Mouse (Mus musculus): ENCODE results near the gene Bbs5.
A peak's percentile ranks its signal among the peaks of the same experiment; 100 is the strongest.
"Not testable (repeated sequence)": the region's sequence is repeated elsewhere in the genome, so short reads cannot be mapped to it uniquely, and the experiment has no call there.

Gene Bbs5

DNA sequence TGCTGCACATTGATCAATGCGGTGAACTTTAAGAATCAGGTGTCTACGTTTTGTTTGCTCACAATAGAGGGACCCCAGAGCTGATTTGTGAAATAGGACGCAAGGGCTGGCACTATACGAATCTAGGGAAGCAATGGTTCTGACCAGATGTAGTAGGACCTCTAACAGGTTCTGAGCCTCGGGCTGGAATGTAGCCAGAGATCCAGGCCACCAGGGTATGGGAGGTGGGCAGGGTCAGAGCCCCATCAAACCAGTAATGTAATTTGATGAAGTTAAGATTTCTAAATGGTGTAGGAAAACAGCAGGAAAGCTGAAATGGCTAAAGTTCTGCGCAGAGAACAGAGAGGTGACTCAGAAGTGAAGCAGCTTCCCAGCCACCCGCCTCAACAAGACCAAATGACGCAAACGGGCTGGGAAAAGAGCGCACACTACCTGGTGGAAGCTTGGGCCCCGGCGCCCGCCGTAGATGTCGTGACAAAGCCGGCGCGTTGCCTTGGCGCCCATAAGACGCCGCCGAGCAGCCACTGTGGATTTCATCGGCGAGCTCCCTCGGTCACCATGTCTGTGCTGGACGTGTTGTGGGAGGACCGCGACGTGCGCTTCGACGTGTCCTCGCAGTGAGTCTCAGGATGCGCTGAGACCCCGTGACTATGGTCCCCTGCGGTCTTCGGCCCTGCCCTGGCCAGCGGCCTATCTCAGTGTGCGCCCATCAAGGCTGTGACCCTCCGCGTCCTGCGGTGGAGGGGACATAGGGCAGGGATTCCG is at the start of gene Bbs5:
TSS of gene Bbs5 (plus strand) at position 446 of the 765 bp plus-strand sequence.
- peak; percentile 82 for DNase-seq (ENCODE audit: low spot score)

DNA sequence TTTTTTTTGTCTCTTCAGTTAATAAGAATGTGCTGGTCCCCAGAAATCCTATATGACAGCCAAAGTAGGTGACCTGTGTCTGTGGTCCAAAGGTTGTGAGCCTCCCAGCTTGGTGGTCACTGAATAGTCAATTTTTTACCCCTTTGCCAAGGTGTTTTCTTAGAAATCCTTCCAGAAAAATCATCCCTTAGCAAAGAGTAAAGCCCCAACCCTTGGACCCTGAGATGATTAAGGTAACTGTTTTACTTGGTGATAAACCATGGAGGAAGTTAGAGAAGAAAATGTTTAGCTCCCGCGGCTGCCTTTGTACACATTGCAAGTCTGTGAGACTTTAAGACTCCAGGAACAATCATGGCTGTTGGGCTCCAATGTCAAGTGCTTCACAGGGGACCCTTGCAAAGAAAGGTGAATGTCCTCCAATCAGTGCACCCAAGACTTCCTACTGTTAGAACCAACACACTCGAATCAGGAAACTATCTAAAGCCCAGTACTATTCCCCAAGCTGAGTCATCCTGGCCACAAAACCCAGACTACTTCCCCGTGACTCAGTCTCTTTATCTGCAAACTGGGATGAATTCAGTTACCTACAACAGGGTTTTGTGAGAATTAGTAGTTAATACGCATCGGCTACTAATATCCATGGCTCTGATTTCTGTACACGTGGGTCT is 43.1 kb upstream of the Bbs5 start:
- DNase-seq (ENCODE audit: low spot score), result no peak

DNA sequence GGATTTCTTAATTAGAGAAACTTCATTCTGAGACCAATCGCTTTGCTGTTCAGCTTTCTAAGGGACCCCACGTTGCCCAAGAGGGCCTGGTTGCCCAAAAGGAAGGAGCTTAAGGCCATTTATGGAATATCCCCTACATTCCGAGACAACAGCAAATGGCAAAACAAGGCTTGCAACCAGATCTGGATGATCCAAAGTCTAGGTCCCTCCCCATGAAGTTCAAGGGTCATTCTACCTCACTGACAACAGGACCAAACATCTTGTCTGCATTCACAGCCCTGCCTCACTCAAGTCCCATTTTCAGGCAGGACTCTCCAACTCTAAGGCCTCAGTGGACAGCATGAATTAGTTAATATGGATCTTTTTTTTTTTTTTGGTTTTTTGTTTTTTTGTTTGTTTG is 40.4 kb upstream of the Bbs5 start:
- DNase-seq (ENCODE audit: low spot score), result no peak

DNA sequence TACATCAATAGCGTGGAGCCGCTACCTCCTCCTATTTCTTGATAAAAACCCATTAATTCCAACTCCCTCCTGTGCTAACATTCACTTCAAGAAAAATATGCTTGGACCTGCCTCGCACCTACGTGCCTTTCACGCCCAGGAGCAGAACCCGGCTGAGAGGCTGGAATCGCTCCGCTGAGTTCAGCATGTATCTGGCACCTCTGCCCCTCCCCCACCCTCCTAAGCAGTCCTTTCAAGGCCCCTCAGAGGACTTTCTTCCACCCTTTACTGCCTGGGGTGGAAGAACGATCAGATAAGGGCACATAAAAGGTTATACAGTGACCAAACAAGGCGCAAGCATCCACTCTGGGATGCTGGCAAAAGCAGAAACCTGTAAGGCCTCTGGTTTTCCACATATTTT is 34.7 kb upstream of the Bbs5 start:
- DNase-seq (ENCODE audit: low spot score), result no peak

DNA sequence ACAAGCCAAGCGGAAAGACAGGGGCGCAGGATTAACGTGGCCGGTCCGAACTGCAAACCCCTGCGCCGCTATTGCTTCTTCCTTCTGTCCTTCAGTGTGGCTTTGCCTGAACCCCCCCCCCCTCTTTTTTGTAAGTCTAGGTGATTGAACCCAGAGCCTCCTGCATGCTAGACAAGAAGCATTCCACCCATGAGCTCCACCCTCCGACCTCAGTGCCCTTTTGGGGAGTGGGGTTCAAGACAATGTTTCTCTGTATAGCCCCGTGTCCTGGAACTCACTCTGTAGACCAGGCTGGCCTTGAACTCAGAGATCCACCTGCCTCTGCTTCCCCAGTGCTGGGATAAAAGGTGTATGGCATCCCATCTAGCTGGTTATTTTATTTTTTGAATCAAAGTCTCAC is 34.3 kb upstream of the Bbs5 start:
- DNase-seq (ENCODE audit: low spot score), result no peak

DNA sequence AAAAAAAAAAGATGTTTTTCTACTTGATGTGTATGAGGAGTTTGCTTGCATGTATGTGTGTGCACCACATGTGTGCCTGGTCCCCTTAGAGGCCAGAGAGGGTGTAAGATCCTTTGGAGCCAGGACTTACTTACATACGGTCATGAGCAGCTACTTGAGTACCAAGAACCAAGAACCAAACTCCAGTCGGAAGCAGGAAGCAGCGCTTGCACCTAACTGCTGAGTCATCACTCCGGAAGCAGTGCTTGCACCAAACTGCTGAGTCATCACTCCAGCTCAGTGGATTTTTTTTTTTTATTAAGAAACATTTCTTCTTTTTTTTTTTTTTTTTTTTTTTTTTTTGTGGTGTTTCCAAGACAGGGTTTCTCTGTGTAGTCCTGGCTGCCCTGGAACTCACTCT is 33.7 kb upstream of the Bbs5 start:
- no peak for DNase-seq (ENCODE audit: low spot score)

DNA sequence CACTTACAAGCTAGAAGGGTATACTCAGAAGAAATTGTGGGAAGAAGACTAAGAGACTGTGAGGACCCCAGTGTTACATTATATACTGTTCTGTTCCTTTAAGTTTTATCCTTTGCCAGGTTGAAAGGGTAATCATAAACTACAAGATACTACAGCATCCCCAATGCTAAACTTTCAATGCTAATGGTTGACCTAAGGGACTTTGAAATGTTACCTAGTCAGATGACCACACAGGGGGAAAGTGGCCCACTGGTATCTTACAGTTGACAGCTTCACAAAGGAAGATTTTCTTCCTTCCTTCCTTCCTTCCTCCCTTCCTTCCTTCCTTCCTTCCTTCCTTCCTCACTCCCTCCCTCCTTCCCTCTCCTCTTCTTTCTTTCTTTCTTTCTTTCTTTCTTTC is 28.6 kb upstream of the Bbs5 start:
- no peak for DNase-seq (ENCODE audit: low spot score)

DNA sequence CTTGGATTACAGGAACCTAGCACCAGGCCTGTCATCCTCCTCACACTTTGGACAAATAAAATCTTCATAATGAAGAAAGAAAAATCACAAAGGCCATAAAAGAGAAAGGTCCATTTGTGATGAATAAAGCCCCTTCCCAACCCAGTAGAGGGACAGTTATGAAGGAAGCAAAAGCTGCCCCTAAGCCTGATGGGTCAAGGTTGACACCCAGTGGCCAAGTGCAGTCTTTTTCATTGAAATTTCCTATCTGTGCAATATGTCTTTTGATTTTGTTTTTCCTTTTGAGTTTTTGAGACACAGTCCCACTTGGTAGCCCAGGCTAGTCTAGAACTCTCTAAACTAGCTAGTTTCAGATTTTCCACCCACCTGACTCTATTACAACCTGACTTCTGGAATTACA is 27.7 kb upstream of the Bbs5 start:
- DNase-seq (ENCODE audit: low spot score), result no peak

DNA sequence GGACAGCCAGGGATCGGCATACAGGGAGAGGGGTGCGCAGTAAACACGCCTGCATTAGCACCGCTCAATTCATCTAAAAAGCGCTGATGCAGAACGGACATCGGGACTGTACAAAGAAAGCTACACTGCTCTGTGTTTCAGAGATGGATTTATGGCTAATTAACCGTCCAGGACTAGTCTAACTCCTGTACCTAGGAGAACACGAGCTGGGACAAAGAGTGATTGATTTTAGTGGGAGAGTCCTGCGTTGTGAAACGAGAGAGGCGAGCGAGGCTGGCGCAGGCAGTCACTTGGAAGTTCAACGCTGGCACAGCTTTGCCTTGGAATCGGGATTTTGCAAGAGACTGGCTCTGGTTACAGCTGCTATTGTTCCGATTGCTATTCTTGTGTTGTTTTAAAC is 17.8 kb upstream of the Bbs5 start:
- DNase-seq (ENCODE audit: low spot score), result no peak

DNA sequence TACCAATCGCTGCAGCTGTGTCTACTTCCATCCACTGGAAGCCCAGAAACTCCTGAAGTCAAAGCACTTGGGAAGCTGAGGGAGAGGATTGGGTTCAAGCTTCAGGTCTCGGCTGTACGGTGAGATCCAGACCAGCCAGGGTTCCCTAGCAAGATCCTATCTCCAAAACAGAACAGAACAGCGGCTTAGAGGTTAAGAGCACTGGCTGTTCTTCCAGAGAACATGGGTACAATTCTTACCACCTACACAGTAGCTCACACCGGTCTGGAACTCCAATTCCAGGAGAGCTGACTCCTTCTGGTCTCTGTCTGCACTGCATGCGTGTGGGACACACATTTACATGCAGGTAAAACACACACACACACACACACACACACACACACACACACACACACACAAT is 17.1 kb upstream of the Bbs5 start:
- no peak for DNase-seq (ENCODE audit: low spot score)

DNA sequence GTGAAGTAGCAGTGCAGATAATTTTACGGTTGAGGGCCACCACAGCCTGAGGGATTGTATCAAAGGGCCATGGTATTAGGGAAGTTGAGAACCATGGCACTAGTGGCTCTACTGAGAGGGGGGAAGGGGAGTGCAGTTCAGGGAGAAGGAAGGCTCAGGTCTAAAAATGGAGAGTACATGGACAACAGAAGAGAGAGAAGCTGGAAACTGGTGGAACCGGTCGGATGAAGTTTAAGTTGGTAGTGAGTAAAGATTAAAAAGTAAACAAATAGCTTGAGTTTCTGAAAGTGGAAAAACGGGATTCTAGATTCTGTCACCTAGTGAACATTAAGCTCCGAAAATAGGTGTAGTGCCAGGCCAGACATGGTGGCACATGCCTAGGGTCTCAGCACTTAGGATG is 16.2 kb upstream of the Bbs5 start:
- no peak for DNase-seq (ENCODE audit: low spot score)

DNA sequence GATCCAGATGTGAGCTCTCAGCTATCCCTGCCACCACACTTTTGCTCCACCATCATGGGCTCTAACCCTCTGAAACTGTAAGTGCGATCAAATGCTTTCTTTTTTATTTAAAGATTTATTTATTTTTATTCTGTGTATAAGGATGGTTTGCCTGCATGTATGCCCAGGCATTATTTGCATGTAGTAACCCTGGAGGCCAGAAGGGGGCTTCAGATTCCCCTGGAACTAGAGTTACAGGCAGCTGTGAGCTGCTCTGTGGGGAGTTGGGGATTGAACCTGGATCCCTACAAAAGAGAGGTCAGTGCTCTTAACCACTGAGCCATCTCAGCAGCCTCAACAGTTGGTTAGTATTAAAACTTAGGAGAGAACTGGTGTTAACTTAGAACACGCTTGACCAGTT is 15.5 kb upstream of the Bbs5 start:
- no peak for DNase-seq (ENCODE audit: low spot score)

DNA sequence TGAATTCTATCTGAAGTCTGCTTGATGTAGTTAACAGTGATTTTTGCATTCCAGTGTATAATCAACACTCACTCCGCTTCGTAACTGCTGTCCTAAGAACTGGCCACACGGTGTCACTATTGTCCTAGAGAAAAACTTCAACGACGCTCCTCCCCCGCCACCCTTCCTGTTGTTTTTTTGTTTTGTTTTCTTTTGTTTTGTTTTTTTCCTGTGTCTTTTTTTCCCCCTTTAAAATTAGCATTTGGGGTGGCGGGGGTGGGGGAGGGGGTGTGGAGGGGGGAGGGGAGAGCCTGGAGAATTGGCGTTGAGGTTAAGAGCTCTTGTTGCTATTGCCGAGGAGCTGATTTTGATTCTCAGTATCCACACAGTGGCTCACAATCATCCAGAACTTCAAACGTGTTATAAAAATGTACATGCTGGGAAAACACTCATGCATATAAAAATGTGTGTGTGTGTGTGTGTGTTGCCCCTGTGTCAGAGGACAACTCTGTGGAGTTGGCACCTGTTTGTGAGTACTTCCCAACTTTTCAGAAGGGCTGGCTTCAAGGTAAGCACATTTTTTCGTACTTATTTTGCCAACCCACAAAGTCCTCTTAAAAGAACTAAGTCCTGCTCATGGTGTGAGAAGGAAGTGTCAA is 11.8 kb upstream of the Bbs5 start:
- no peak for DNase-seq (ENCODE audit: low spot score)

DNA sequence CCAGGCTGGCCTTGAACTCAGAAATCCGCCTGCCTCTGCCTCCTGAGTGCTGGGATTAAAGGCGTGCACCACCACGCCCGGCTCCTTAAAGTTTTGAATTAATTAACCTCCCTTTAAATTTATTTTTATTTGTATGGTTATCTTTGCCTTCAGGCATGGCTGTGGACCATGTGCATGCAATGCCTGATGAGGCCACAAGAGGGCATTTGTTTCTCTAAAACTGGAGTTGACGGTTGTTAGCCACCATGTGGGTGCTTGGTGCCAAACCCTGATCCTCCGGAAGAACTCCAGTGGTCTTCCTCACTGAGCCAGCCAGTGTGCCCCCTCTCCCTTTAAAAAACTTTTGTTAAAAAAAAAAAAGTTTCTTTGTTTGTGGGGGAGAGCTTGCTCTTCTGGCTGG is 11.2 kb upstream of the Bbs5 start:
- no peak for DNase-seq (ENCODE audit: low spot score)

DNA sequence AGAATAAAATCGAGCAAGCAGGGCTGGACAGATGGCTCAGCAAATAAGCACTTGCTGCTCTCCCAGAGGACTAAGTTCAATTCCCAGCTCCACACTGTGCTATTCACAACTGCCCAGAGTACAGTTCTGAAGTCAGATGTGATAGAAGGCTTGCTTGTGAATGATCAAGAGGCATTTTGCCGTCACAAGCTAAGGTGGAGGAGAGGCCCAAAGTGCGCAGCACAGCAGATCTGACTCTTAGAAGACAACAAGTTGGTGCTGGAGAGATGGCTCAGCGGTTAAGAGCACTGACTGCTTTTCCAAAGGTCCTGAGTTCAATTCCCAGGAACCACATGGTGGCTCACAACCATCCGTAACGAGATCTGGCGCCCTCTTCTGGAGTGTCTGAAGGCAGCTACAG is 9.0 kb upstream of the Bbs5 start:
- DNase-seq (ENCODE audit: low spot score), result not testable (repeated sequence)

DNA sequence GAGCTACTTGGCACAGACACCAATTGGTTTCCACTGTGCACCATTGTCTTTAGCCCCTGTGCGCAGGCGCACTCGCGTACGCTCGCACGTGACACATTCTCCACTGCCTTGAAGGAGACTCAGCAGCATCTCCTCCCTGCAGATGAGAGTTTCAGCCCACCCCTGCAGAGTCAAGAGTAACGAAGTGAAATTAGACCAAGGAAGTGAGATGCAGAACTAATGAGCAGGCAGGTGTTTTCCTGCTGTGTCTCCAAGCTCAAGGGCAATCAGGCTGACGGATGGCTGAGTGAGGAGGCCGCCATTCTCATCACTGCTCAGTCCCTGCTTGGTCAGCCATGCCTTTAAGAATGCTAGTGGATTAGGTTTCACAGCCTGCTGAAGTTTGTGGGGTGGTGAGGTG is 6.9 kb upstream of the Bbs5 start:
- no peak for DNase-seq (ENCODE audit: low spot score)

DNA sequence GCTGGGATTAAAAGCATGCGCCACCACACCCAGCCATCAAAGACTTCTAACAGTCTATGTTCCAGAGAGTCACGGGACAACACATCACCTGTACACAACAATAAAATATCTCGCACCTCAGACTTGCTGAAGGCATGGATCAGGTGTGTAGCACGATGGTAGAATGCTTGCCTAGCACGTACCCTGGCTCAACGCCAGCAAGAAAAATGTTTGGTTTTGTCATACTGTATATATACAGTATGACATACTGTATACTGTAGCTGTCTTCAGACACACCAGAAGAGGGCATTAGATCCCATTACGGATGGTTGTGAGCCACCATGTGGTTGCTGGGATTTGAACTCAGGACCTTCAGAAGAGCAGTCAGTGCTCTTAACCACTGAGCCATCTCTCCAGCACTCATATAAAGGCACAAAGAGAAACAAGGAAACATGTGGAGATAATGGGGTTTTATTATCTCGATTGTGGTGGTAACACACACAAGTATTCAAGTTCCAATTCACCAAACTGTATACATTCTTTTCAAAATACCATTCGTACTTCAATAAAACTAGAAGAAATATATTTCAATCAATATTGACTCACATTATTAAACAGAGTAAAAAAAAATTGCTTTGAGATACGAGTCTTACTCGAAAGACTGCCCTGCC is 1.9 kb upstream of the Bbs5 start:
- no peak for DNase-seq (ENCODE audit: low spot score)

DNA sequence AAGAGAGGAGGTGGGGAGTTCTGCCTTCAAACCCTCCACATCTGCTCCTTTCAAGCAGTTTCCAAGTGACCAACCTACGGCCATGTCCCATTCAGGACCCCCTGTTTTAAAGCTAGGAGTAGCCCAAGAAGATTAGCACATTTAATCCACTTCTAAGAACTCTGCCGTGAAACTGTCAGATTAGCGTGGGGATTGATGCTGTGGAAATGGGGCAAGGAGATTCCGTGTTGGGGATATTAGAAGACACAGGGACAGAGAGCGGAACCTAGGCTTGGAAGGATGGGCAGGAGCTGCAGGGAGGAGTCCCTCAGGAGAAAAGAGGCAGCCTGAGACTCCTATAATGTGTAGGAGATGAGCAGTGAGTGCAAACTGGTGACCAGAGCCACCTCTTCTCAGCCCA is 2.7 kb downstream of the Bbs5 start:
- no peak for DNase-seq (ENCODE audit: low spot score)

DNA sequence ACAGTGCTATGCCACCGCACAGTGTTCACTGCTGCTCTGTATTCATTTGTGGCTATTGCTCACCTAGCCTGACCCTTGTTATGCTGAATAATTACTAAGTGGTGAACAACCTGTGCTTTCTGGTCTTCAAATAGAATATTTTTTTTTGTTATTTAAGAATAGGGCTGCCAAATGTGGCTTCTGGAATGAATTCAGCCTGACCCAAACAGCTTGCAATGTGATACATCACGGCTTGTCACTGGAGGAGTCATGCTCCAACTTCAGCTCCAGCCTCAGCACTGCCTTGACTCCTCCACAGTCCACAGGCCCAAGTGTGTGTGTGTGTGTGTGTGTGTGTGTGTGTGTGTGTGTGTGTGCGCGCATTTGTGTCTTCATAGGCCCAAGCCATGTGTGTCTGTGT is 12.4 kb downstream of the Bbs5 start:
- DNase-seq (ENCODE audit: low spot score), result no peak

DNA sequence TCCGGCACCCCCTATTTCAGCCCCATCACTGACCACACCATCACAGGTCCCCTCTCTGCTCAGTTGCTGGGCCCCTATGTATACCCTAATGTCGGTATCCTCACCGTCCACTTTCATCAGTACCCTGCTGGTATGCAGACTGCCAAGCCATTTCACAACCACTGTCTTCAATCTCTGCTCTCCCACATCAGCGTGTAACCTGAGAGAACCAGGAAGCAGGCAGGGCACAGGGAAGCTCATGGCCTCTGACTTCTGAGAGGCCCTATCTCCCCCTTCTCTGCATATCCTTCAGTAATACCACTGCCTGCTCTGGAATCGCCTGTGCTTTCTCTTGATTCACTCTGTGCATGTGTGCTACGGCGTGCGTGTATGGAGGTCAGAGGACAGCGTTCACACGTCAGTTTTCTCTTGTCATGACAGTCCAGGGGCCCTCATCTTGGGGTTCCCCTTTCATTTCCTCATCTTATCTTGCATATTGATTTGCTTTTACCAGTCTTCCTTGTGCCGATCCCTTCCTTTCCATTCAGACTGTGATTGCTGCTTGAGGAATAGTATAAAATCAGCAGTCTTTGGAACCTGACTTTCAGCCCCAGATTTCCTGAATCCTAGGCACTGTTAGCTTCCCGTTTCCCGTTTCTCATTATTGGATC is 17.0 kb downstream of the Bbs5 start:
- no peak for DNase-seq (ENCODE audit: low spot score)

DNA sequence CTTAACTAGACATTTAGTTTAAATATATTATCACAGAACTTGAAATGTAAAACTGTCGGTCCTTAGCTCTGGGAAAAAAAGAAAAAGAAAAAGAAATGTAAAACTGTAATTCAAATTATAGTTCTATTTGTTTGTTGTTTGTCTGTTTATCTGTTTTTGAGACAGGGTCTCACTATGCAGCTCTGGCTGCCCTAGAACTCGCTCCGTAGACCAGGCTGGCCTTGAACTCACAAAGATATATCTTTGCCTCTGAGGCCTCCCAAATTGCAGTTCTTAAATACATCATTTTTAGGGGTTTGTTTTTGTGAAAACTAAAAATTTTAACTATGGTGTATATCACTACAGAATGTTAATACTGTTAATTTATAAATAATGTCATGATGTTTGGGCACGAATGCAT is 20.7 kb downstream of the Bbs5 start:
- no peak for DNase-seq (ENCODE audit: low spot score)

DNA sequence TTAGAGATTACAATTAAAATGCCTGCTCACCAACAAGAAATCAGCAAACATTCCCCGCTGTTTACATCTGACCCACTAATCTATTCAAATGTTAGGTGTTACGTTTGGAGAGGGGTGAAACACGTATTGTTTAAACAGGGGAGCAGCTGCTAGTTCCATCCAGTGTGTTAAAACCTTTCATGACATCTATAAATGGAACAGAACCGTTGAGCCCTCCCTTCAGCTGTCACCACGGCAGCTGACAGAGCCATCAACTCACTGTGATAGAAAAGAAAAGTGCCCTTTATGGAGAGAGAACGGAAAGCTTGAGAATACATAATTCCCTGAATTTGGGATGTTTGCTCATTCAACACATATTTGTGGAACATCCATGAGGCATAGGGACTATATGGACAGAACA is 21.4 kb downstream of the Bbs5 start:
- DNase-seq (ENCODE audit: low spot score), result no peak

DNA sequence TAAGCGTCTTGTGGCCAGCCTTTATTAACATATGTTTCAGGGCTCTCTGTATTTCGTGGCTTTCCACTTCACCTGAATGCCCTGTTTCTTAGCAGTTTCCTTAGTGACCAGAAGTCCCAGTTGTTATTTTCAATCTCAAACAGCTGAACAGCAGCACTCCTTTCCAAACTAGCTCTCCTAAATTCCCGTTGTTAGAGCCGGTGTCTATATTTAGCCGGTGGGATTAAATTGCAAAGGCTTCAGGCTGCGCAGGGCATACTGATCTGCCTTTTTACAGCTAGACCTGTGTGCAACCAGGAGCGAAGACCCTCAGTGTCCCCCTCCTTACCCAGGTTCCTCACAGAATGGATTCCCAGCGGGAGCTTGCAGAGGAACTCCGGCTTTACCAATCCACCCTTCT is 22.9 kb downstream of the Bbs5 start, which contains the start of gene Klhl41:
TSS of gene Klhl41 (plus strand) at position 268 of the 400 bp plus-strand sequence.
- DNase-seq (ENCODE audit: low spot score), result no peak

All from ovary, adult 18-20 months (tissue).